Comparison of ENCODE assay signal across 8 mouse cellular contexts in genomic region chr6:88321879-88322278, GRCm38 (mm10).
DNase-seq lines count a peak whose midpoint lies in the region; ATAC-seq and TF ChIP-seq lines count a peak whose summit lies in the region.
"Had no signal": no experiment of that assay in that cellular context is flagged by ENCODE, and none has a peak within 500 bp of the region (broad histone marks: within the 10 kb centered on the region; RNA-seq: fewer than 3 reads in every experiment).

No protein-coding gene starts in this region.

- no peaks in the 10 kb centered on the region for H3K9me3 ChIP-seq in neural tube, embryonic 15.5 days (replicated peaks)
- H3K9me3 ChIP-seq in embryonic facial prominence, embryonic 11.5 days (replicated peaks; ENCODE audit: control insufficient read depth, low read length) = no peaks in the 10 kb centered on the region
- H3K9me3 ChIP-seq in midbrain, postnatal 0 days (ENCODE audit: low read length) = no peaks in the 10 kb centered on the region
- H3K9me3 ChIP-seq: midbrain, embryonic 12.5 days had no signal

- 62% methylated on average over 7 of the region's 7 CpGs for WGBS in neural tube, embryonic 15.5 days
- WGBS in embryonic facial prominence, embryonic 11.5 days = 16% methylated on average over 7 of the region's 7 CpGs
- 66% methylated on average over 7 of the region's 7 CpGs for WGBS in midbrain, postnatal 0 days

- DNase-seq in neural tube, embryonic 10.5 days (ENCODE audit: extremely low spot score, low spot score) = peak; percentile 48
- DNase-seq in embryonic facial prominence, embryonic 11.5 days (ENCODE audit: low spot score) = peak; percentile 66
- peak; percentile 81 for DNase-seq in kidney, postnatal 10 days
- DNase-seq in midbrain, postnatal 0 days (ENCODE audit: low spot score) = no peak
- no peak for DNase-seq in spleen, postnatal 36 days (ENCODE audit: low spot score in 2 of 2)

- H3K27ac ChIP-seq in neural tube, embryonic 15.5 days (replicated peaks) = no peak overlapping the region
- H3K27ac ChIP-seq in embryonic facial prominence, embryonic 11.5 days (replicated peaks; ENCODE audit: low read depth, low read length) = no peak overlapping the region
- no peak overlapping the region for H3K27ac ChIP-seq in midbrain, postnatal 0 days (ENCODE audit: low read depth, low read length)
- H3K27ac ChIP-seq: midbrain, embryonic 12.5 days had no signal

- H3K4me3 ChIP-seq in neural tube, embryonic 15.5 days (replicated peaks) = no peak overlapping the region
- no peak overlapping the region for H3K4me3 ChIP-seq in embryonic facial prominence, embryonic 11.5 days (ENCODE audit: low read depth, low read length)
- H3K4me3 ChIP-seq in midbrain, postnatal 0 days (ENCODE audit: low read depth, low read length) = no peak overlapping the region
- H3K4me3 ChIP-seq: midbrain, embryonic 12.5 days had no signal

- peak; percentile 55 for TF ChIP-seq CTCF in midbrain, postnatal 0 days (IDR thresholded peaks at IDR 0.05)

- ATAC-seq in neural tube, embryonic 15.5 days (ENCODE audit: low FRiP score) = no peak
- ATAC-seq in embryonic facial prominence, embryonic 11.5 days (replicated peaks; ENCODE audit: insufficient number of reproducible peaks, low FRiP score, low TSS enrichment, low read depth) = 0 out of 2 replicates have a peak, but pooled peaks have one; percentile 63
- ATAC-seq in midbrain, postnatal 0 days (ENCODE audit: low FRiP score) = no peak
- ATAC-seq in monocyte, adult 5-6 weeks (replicated peaks; ENCODE audit: insufficient number of reproducible peaks, low FRiP score, low TSS enrichment, poor library complexity, severe bottlenecking) = no peak

- H3K4me1 ChIP-seq in neural tube, embryonic 15.5 days = no peaks in the 10 kb centered on the region
- H3K4me1 ChIP-seq in embryonic facial prominence, embryonic 11.5 days (ENCODE audit: control insufficient read depth, insufficient read depth, low read length) = peaks cover 5% of the 10 kb centered on the region; the same call in 1 of the 2 replicates
- no peaks in the 10 kb centered on the region for H3K4me1 ChIP-seq in midbrain, postnatal 0 days (ENCODE audit: insufficient read depth, low read length)
- H3K4me1 ChIP-seq: midbrain, embryonic 12.5 days had no signal

- no peaks in the 10 kb centered on the region for H3K36me3 ChIP-seq in neural tube, embryonic 15.5 days
- H3K36me3 ChIP-seq in embryonic facial prominence, embryonic 11.5 days (replicated peaks; ENCODE audit: control insufficient read depth, insufficient read depth, low read depth, low read length) = no peaks in the 10 kb centered on the region
- H3K36me3 ChIP-seq in midbrain, postnatal 0 days (ENCODE audit: insufficient read depth, low read length) = no peaks in the 10 kb centered on the region
- H3K36me3 ChIP-seq: midbrain, embryonic 12.5 days had no signal

- no peak overlapping the region for H3K4me2 ChIP-seq in neural tube, embryonic 15.5 days
- no peak overlapping the region for H3K4me2 ChIP-seq in embryonic facial prominence, embryonic 11.5 days (ENCODE audit: low read depth, low read length)
- H3K4me2 ChIP-seq in midbrain, postnatal 0 days (ENCODE audit: low read depth, low read length, poor library complexity, severe bottlenecking) = no peak overlapping the region
- H3K4me2 ChIP-seq: midbrain, embryonic 12.5 days had no signal

- H3K27me3 ChIP-seq in neural tube, embryonic 15.5 days (replicated peaks) = no peaks in the 10 kb centered on the region
- H3K27me3 ChIP-seq in embryonic facial prominence, embryonic 11.5 days (ENCODE audit: control insufficient read depth, insufficient read depth, low read length) = no peaks in the 10 kb centered on the region
- no peaks in the 10 kb centered on the region for H3K27me3 ChIP-seq in midbrain, postnatal 0 days (ENCODE audit: insufficient read depth, low read length)
- H3K27me3 ChIP-seq: midbrain, embryonic 12.5 days had no signal

- H3K9ac ChIP-seq in neural tube, embryonic 15.5 days (replicated peaks) = no peak overlapping the region
- no peak overlapping the region for H3K9ac ChIP-seq in embryonic facial prominence, embryonic 11.5 days (replicated peaks; ENCODE audit: low read length)
- no peak overlapping the region for H3K9ac ChIP-seq in midbrain, postnatal 0 days (replicated peaks; ENCODE audit: low read length, poor library complexity, severe bottlenecking)
- H3K9ac ChIP-seq: midbrain, embryonic 12.5 days had no signal

Comparison
In these comparisons a context has a peak if more than half of its experiments do, and no peak if none do; other contexts are left out.
1. DNase-seq: peak in neural tube, embryonic 10.5 days (single experiment), embryonic facial prominence, embryonic 11.5 days (single experiment) and kidney, postnatal 10 days (single experiment); none in midbrain, postnatal 0 days (single experiment) and spleen, postnatal 36 days (0 of 2).